Mouse (Mus musculus) neutrophil, adult 5-6 weeks (primary cell): Measurements from ENCODE around the gene Eif2b5. TPM values are rescaled to one million over a fixed set of nuclear protein-coding genes. Genes with fewer than 3 reads are reported as not detected.

ENCODE experiments used
- total RNA-seq: library from RNA; stranded (forward); fragments of 200-1000 nt; gene quantifications from 2 replicates; pipeline ENCODE4 v1.2.3, GENCODE M21; 2017

Gene Eif2b5
- total RNA-seq, 1 experiment from 2014 or later = 49.8 TPM

Other genes starting within 250 kb of the Eif2b5 start
- 51.7 and 57.6 TPM in 2 replicates for gene Parl, start 196.4 kb upstream of the Eif2b5 start, total RNA-seq
- gene Cyp2ab1, start 173.4 kb upstream of the Eif2b5 start, total RNA-seq = 2.1 and 2.5 TPM in 2 replicates
- 23.8 and 24.0 TPM in 2 replicates for gene Abcc5, start 72.4 kb upstream of the Eif2b5 start, total RNA-seq
- gene Dvl3, start 18.2 kb downstream of the Eif2b5 start, total RNA-seq = 7.1 and 8.8 TPM in 2 replicates
- 176 and 177 TPM in 2 replicates for gene Ap2m1, start 36.7 kb downstream of the Eif2b5 start, total RNA-seq
- 121 and 129 TPM in 2 replicates for gene Abcf3, start 49.8 kb downstream of the Eif2b5 start, total RNA-seq
- not detected in 2 replicates for gene Vwa5b2, start 90.7 kb downstream of the Eif2b5 start, total RNA-seq
- gene Eef1akmt4, start 112.8 kb downstream of the Eif2b5 start, total RNA-seq = 0.35 and 1.2 TPM in 2 replicates
- not detected in 2 replicates for gene Gm49333, start 112.8 kb downstream of the Eif2b5 start, total RNA-seq
- gene Alg3, start 112.9 kb downstream of the Eif2b5 start, total RNA-seq = 4.2 and 6.5 TPM in 2 replicates
- gene Camk2n2, start 122.5 kb downstream of the Eif2b5 start, total RNA-seq = not detected in 2 replicates
- not detected in 2 replicates for gene Ece2, start 131.0 kb downstream of the Eif2b5 start, total RNA-seq
- gene Psmd2, start 152.8 kb downstream of the Eif2b5 start, total RNA-seq = 81.6 and 82.6 TPM in 2 replicates
- 148 and 172 TPM in 2 replicates for gene Eif4g1, start 169.5 kb downstream of the Eif2b5 start, total RNA-seq
- 0.61 TPM in 1 of 2 replicates, not detected in the other for gene Fam131a, start 194.4 kb downstream of the Eif2b5 start, total RNA-seq
- 14.7 and 21.9 TPM in 2 replicates for gene Polr2h, start 218.8 kb downstream of the Eif2b5 start, total RNA-seq
- gene Clcn2, start 218.9 kb downstream of the Eif2b5 start, total RNA-seq = 2.7 and 4.2 TPM in 2 replicates
- not detected in 2 replicates for gene Chrd, start 234.3 kb downstream of the Eif2b5 start, total RNA-seq
- not detected in 2 replicates for gene Thpo, start 235.7 kb downstream of the Eif2b5 start, total RNA-seq